Mouse (Mus musculus): Measurements from ENCODE around the gene Lrrc23. TPM values are rescaled to one million over a fixed set of nuclear protein-coding genes. Genes with fewer than 3 reads are reported as not detected.

The Lrrc23 gene
- total and polyA plus RNA-seq, 3 experiments = 3.2 TPM; not detected in 2

DNA sequence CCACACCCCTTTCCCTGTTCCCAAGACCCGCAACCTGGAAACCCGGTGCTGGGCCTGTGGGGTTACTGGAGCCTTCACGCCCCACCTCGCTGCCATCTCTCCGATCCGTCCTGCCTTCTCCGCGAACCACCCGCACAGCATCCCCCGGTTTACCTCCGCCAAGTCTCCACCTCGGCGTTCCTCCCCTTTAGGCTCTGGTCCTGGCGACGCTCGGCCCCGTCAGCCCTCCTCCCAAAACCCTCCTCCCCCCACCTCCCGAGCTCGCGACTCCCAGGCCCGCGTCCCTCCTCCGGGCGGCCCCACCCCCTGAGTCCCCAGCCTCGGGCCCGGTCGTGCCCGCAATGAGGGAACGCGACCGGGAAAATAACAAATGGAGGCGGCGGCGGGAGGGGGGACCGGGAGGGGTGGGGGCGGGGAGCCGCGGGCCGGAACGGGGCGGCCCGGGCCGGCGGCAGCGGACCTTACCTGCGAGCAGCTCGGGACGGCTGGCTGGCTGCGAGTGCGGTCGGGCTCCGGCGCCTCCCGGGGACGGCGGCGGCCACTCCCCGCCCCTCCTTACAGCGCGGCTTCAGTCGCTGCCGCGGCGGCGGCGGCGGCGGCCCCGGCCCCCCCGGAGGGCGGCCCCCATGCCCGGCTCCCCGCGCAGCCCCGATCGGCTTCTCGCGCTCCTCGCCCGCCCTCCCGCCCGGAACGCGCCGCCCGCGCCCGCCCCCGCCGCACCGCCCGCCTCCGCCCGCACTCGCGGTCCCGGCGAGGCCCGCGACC is 23.5 kb downstream of the Lrrc23 start, which contains the start of the genes Gm45234 and Atn1:
Gene Gm45234 (minus strand): TSS at position 191 of the 765 bp plus-strand sequence.
Gene Atn1 (minus strand): TSS at position 694 of the 765 bp plus-strand sequence.
- WGBS = 2% methylated on average over 43 of the region's 100 CpGs
- intact Hi-C loops (cut with DNase I) = loop anchor here (1.0 to 5.0 kb wide), 6 partner anchors 11 to 264 kb away; partner anchors contain the start of genes C1ra, C1rl, Emg1 and Grcc10

DNA sequence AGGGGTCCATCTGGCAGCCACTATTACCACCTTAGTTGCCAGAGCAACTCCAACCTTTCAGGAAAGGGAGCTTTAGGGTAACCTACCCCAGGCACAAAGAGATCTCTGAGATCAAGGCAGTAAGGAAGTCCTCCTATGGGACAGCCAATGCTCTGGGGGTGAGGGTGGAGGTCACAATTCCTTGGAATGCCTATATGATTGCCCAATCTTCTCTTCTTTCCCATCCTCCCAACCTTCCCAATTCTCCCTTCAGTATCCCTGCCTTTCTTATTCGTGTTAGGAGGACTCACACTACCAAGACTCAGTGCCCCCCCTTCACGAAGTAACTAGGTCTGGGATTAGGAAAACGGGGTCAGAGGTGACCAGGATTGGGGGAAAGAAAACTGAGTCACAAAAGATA is 24.2 kb downstream of the Lrrc23 start:
- Histone ChIP-seq H3K4me3 (peak overlapping the region; percentile 65), H3K27me3 (ENCODE audit: control insufficient read depth, insufficient read depth, low read length) (no peaks in the 10 kb centered on the region), H3K36me3 (ENCODE audit: control insufficient read depth, insufficient read depth, low read length) (no peaks in the 10 kb centered on the region), H3K79me2 (replicated peaks; ENCODE audit: control insufficient read depth, insufficient read depth, low read length) (0 out of 2 replicates have a peak, but pooled peaks cover 1% of the 10 kb centered on the region), H3K9ac (ENCODE audit: low read depth, low read length) (no peak overlapping the region; the same call in 1 of the 2 replicates), H3K27ac (peak overlapping the region; percentile 85), H3K4me1 (ENCODE audit: control insufficient read depth, insufficient read depth, low read length) (peaks cover 8% of the 10 kb centered on the region)
- TF ChIP-seq POLR2A (IDR thresholded peaks at IDR 0.05; ENCODE audit: insufficient read depth, low read depth, low read length) = no peak
- TF ChIP-seq CTCF (IDR thresholded peaks at IDR 0.05) = no peak
- TF ChIP-seq EP300 (IDR thresholded peaks at IDR 0.05; ENCODE audit: insufficient read depth, low read depth, low read length) = no peak
- 9% methylated on average over 3 of the region's 3 CpGs for WGBS
- no peak for DNase-seq
- intact Hi-C loops (cut with DNase I) = loop anchor here (1.0 to 5.0 kb wide), 3 partner anchors 93 to 263 kb away; partner anchors contain the start of genes C1ra and C1rl

More for the DNA sequence above, 23.5 kb downstream of the Lrrc23 start, which contains the start of the genes Gm45234 and Atn1:
- 0 out of 2 replicates have a peak, but pooled peaks cover 1% of the 10 kb centered on the region for H3K79me2 ChIP-seq (replicated peaks; ENCODE audit: control insufficient read depth, insufficient read depth, low read length)
- no peaks in the 10 kb centered on the region for H3K27me3 ChIP-seq (ENCODE audit: control insufficient read depth, insufficient read depth, low read length)
- peak within 1 kb of the TSS; percentile 85 for H3K27ac ChIP-seq
- TF ChIP-seq CTCF (IDR thresholded peaks at IDR 0.05) (no peak), EP300 (IDR thresholded peaks at IDR 0.05; ENCODE audit: insufficient read depth, low read depth, low read length) (no peak), POLR2A (IDR thresholded peaks at IDR 0.05; ENCODE audit: insufficient read depth, low read depth, low read length) (no peak)
- H3K9ac ChIP-seq (ENCODE audit: low read depth, low read length) = peak within 1 kb of the TSS; percentile 99
- peak; percentile 82 to 86 for DNase-seq
- no peaks in the 10 kb centered on the region for H3K36me3 ChIP-seq (ENCODE audit: control insufficient read depth, insufficient read depth, low read length)
- peaks cover 8% of the 10 kb centered on the region for H3K4me1 ChIP-seq (ENCODE audit: control insufficient read depth, insufficient read depth, low read length)
- H3K4me3 ChIP-seq = peak within 1 kb of the TSS; percentile 65

DNA sequence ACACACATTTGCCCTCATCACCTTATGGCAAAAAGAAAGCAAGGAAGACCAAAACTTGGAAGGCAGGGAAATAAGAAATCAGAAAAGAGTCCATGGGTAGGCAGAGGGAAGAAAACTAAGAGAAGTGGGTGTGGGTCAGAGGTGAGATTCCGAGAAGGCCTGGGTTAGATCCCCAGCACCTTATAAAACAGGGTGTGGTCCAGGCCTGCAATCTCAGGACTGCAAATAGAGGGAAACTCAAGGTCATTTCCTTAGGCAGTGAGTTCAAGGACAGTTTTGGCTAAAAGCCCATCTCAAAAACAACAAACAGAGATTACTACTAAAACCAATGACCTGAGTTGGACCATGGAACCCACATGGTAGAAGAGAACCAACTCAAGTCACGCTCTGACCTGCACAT is 25.7 kb downstream of the Lrrc23 start:
- Histone ChIP-seq H3K4me3 (no peak overlapping the region), H3K36me3 (ENCODE audit: control insufficient read depth, insufficient read depth, low read length) (no peaks in the 10 kb centered on the region), H3K27ac (no peak overlapping the region), H3K27me3 (ENCODE audit: control insufficient read depth, insufficient read depth, low read length) (no peaks in the 10 kb centered on the region), H3K4me1 (ENCODE audit: control insufficient read depth, insufficient read depth, low read length) (peaks cover 8% of the 10 kb centered on the region; the same call in 1 of the 2 replicates), H3K79me2 (replicated peaks; ENCODE audit: control insufficient read depth, insufficient read depth, low read length) (0 out of 2 replicates have a peak, but pooled peaks cover 1% of the 10 kb centered on the region), H3K9ac (ENCODE audit: low read depth, low read length) (no peak overlapping the region)
- intact Hi-C loops (cut with DNase I) = no loop called here
- WGBS = 73% methylated on average over 2 of the region's 2 CpGs
- DNase-seq = no peak
- TF ChIP-seq CTCF (IDR thresholded peaks at IDR 0.05) = no peak
- no peak for TF ChIP-seq POLR2A (IDR thresholded peaks at IDR 0.05; ENCODE audit: insufficient read depth, low read depth, low read length)
- no peak for TF ChIP-seq EP300 (IDR thresholded peaks at IDR 0.05; ENCODE audit: insufficient read depth, low read depth, low read length)

DNA sequence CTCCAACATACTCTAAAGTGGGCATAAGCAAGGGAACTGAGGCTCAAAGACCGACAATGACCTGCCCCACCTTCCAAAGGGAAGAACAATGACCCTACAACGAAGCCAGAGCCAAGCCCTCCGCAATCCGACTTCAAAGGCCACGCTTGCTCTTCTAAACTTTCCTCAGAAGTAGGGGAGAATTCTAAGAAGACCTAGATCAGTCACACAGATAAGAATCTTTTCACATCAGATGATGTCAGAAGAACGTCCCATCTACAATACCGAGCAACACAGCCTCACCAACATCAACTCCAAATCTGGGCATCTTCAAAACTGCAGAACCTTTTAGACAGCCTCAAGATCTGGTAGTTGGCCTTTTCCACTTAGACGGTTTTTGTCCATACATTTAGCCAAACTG is 29.1 kb downstream of the Lrrc23 start:
- Histone ChIP-seq H3K4me1 (ENCODE audit: control insufficient read depth, insufficient read depth, low read length) (peaks cover 3% of the 10 kb centered on the region; the same call in 1 of the 2 replicates), H3K4me3 (no peak overlapping the region), H3K79me2 (replicated peaks; ENCODE audit: control insufficient read depth, insufficient read depth, low read length) (0 out of 2 replicates have a peak, but pooled peaks cover 1% of the 10 kb centered on the region), H3K9ac (ENCODE audit: low read depth, low read length) (no peak overlapping the region), H3K27me3 (ENCODE audit: control insufficient read depth, insufficient read depth, low read length) (no peaks in the 10 kb centered on the region), H3K36me3 (ENCODE audit: control insufficient read depth, insufficient read depth, low read length) (no peaks in the 10 kb centered on the region), H3K27ac (no peak overlapping the region)
- WGBS = 80% methylated on average over 8 of the region's 8 CpGs
- TF ChIP-seq POLR2A (IDR thresholded peaks at IDR 0.05; ENCODE audit: insufficient read depth, low read depth, low read length) (no peak), CTCF (IDR thresholded peaks at IDR 0.05) (no peak), EP300 (IDR thresholded peaks at IDR 0.05; ENCODE audit: insufficient read depth, low read depth, low read length) (no peak)
- intact Hi-C loops (cut with DNase I) = no loop called here
- DNase-seq = no peak

DNA sequence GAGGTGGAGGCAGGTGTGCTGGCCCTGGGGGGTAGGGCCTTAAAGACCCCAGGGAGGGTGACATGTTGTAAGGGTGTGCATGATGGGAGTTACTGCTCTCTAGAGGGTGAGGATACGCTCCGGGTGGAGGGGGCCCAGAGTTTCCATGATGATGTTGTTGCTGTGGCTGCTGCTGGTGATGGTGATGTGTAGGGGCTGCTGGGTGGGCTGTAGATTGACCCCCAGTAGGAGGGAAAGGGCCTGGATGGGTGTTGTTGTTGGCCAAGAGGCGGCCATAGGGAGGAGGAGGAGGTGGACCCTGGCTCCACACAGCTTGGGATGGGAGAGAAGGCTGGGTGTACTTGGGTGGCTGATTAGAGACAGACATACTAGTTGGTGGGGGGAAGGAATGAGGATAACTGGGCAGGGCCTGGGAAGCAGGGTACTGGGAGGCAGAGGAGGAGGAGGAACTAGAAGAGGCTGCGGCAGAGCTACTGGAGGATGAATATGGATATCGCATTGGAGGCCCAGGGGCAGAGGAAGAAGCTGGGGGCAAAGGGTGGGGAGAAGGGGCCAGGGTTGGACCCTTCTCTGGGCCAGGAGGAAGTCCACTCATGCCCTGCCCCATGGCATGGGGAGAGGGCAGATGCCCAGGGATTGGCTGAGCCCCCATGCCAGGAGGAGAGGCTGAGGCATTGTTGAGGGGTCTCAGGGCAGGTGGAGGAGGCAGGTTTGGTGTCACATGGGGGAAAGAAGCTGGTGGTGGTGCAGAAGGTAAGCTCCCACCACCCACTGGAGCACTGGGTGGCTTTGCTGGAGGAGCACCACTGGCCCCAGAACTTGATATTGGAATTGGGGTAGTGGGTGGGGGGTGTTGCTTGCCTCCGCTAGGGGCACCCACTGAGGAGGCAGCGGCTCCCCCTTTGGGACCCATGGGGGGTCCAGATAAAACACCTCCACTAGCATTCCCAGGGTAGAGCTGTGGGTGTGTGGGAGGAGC is 32.6 kb downstream of the Lrrc23 start:
- Histone ChIP-seq H3K27me3 (ENCODE audit: control insufficient read depth, insufficient read depth, low read length) (no peaks in the 10 kb centered on the region), H3K27ac (no peak overlapping the region), H3K4me1 (ENCODE audit: control insufficient read depth, insufficient read depth, low read length) (no peaks in the 10 kb centered on the region), H3K36me3 (ENCODE audit: control insufficient read depth, insufficient read depth, low read length) (no peaks in the 10 kb centered on the region), H3K4me3 (no peak overlapping the region; the same call in 1 of the 2 replicates), H3K79me2 (replicated peaks; ENCODE audit: control insufficient read depth, insufficient read depth, low read length) (no peaks in the 10 kb centered on the region), H3K9ac (ENCODE audit: low read depth, low read length) (no peak overlapping the region)
- 87% methylated on average over 7 of the region's 7 CpGs for WGBS
- TF ChIP-seq EP300 (IDR thresholded peaks at IDR 0.05; ENCODE audit: insufficient read depth, low read depth, low read length) (no peak), CTCF (IDR thresholded peaks at IDR 0.05) (no peak), POLR2A (IDR thresholded peaks at IDR 0.05; ENCODE audit: insufficient read depth, low read depth, low read length) (no peak)
- DNase-seq = no peak
- intact Hi-C loops (cut with DNase I) = no loop called here

All from heart, adult 2 months (tissue).